Mouse (Mus musculus) frontal cortex, postnatal 36 days (tissue): ENCODE data around the gene Lysmd2.
"Not testable (repeated sequence)": the region's sequence is repeated elsewhere in the genome, so short reads cannot be mapped to it uniquely, and the experiment has no call there.

Experiments
- DNase-seq, 2 experiments: peaks; one replicate each; pipeline ENCODE4 v3.0.0; 2022; ENCODE audit warnings: low spot score in 2 of 2

Lysmd2 gene

GRCm38 (mm10) chr9:75625556-75626307 is at the start of gene Lysmd2:
Gene Lysmd2 (plus strand): TSS chr9:75625741.
- DNase-seq = peak; percentile 71

DNA sequence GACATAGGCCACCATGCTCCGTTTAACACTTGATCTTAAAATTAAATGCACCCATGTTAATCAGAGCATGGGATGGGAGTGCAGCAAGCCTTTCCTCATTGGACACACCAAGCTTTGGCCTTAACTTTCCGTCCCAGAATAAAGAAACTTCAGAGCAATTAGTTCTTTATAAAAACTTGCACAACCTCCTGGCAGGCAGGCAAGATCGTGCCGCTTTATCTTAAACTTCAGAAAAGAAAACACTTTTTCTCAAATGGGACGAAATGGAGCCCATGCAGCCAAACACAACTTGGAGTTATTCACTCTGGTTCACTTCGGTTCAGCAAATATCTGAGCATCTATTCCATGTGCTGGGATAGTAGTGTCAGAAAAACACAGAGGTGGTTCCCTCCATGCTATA is 46.2 kb upstream of the Lysmd2 start:
- DNase-seq = no peak

- no peak for DNase-seq
Measured at GRCm38 (mm10) chr9:75581694-75582350, 43.7 kb upstream of the Lysmd2 start.

- no peak for DNase-seq
Measured at GRCm38 (mm10) chr9:75589850-75590790, 35.4 kb upstream of the Lysmd2 start.

GRCm38 (mm10) chr9:75593481-75593880 is 32.1 kb upstream of the Lysmd2 start:
- DNase-seq = peak in 1 of 2 experiments; percentile 31

DNA sequence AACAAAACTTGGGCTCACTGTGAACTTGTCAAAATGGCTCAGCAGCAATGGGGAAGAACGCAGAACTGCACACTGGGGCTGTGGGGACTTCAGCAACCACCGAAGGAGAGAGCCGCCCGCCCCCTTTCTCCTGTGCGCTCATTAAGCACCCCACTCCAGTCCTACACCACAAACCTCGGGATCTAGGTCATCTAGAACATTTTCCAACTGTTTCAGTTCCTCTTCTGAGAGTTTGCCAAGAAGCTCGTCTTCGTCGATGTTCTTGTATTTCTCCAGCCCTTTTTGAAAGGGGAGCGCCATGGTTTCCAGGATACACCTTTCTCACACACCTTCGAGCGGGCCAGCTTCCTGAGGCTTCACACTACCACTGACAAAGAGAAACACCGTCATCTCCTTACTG is 28.5 kb upstream of the Lysmd2 start:
- DNase-seq = no peak

DNA sequence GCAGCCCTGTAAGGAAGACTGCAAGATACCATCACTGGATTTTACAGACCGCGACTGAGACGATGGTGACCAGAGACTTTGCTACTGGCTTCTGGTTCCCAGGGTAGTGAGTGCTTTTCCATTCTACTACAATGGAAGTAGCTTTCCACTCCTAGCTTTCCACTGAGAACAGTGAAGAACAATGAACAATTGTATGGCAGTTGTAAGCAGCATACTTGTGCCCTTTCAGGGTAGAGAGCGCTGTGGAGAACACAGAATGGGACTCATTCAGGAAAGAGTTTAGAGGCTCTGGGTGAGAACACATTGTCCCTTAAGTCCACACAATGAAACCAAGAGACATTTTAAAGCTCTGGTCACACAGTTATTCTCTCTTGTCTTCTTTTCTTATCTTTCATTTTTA is 27.9 kb upstream of the Lysmd2 start:
- DNase-seq = no peak

GRCm38 (mm10) chr9:75599191-75599841 is 26.2 kb upstream of the Lysmd2 start:
- peak; percentile 37 to 48 for DNase-seq

DNA sequence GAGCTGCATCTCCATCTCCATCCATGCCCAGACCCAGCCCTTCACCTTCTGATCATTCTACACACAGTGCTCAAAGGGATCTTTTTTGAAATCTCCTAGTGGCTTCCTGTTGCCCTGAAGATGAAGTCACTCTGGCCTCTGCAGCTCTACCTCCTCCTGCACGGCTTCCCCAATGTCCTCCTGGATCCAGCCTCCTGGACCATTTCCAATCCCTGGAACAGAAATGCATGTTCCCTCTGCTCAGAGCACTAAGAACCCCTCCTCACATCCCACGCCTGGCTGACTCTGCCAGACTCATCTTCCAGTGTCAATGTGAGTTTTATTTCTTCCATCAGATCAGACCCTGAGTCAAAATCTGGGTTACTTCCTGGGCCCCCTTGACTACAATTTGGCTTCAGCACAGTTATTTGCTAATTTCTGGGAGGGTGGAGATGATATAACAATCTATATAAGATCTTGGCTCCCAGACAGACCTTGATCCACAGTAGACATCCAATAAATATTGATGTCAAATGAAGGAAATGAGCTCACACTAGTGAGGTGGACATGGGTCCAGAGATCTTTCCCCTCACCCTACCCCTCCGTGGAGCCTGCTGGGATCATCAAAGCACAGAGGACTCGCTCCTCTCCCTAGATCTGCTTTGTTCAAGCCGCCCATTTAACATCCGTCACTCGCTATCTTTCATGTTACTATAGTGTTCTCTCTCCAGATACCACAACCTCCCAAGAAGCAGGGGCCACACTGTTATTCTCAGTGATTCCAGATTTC is 25.2 kb upstream of the Lysmd2 start:
- peak; percentile 51 to 61 for DNase-seq

GRCm38 (mm10) chr9:75601510-75601909 is 24.0 kb upstream of the Lysmd2 start:
- no peak for DNase-seq

- DNase-seq = no peak
Measured at GRCm38 (mm10) chr9:75607496-75607895, 18.0 kb upstream of the Lysmd2 start.

DNA sequence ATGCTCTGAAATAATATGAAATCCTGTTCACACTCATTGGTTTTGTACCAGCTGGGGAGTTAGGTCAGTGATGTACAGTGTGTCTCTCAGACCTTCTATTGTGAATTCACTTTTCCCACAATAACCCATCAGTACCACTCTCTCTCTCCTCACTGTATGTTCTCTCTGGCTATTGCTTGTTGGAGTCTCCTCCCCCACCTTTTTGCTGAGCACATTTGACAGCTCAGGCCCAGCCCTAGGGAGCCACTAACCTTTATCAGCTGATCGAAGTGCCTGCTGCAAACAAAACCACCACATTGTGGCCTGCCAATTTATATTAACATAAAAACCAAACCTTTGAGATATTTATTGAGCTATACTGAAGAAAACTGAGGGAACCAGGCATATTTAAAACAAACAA is 16.0 kb upstream of the Lysmd2 start:
- no peak for DNase-seq

DNA sequence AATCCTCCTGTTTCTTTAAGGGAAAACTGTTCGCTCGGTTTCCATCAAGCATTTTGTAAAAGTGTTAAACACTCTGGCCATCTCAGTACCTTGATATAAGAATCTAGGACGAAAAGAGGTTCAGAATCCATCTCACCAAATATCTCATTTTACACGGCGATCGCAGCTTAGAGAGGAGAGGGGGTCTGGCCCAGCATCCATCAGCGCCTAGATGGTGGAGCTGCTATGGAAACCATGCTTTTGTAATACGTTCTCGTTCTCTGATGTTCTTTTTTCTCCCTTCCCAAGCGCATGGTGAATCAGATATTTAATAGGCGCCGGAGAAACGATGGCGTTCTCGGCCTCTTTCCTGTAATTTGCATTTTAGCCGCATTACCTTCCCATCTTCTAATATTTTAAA is 15.6 kb upstream of the Lysmd2 start:
- DNase-seq = no peak

DNA sequence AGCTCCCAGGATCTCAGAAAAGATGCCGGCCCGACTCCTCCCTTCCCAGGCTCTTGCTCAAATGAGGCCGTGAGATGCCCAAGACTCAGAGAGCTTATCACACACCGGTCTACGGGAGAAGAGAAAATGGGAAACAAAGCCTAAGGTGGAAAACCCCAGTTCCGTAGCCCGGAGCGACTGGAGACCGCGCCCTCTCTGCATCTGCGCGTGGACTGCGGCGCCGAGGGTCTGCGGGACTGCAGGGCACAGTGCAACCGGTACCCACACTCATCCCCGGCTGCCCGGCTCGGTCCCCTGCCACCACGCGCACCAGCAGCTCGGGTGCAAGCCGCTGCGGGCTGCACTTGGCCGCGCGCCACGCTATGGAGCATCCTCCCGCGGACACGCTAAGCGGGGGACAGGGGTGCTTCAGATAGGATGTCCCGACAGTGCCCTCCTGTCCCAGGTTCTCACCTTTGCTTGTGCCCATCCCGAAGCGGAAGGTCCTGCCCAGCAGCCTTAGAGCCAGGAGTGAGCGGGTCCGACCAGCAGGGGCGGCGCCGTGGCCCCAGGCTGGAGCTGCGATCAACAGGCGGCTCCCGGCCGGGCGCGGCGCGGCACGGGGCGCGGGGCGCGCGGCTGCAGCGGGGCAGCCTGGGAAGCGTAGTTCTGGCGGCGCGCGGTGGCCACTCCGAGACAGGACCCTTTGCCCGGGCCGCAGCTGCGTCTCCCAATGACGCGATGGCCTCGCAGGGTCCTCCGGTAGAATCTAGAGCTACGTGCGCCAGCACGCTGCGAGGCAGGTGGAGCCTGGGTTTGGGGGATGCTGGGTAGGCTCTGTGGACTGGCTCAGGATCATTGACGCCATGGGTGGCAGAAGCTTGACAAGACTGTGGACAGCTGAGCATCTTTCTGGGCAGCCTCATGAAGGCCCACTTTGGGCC is 14.7 kb upstream of the Lysmd2 start, which contains the start of gene Tmod2:
Tmod2 (minus strand) TSS at position 755 of the 923 bp plus-strand sequence.
- DNase-seq = peak; percentile 81 to 87

GRCm38 (mm10) chr9:75616560-75616959 is 9.0 kb upstream of the Lysmd2 start:
- DNase-seq = no peak

DNA sequence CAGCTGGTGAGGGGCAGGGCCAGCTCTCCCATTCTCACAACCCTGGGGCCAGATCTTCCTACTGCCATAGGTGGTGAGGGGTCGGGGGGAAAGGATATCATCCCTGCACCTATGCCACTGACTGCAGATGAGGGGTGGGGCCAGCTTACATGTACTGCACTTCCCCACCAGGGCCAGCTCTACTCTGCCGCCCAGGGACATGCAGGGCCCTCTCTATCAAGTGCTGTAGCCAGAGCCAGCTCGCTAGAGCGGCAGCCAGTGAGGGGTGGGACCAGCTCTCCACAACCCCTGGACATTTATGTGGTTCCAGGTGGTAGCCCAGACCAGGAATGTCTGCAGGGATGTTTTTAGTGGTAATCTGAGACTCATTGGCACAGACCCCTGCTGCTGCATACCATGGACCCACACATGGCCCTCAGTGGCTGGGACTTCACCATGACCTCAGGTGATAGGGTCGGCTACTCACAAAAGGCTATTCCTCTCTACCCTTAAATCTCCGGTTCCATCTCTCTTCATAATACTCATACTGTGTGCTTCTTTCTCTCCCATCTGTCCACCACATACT is 6.6 kb upstream of the Lysmd2 start:
- no peak for DNase-seq

DNA sequence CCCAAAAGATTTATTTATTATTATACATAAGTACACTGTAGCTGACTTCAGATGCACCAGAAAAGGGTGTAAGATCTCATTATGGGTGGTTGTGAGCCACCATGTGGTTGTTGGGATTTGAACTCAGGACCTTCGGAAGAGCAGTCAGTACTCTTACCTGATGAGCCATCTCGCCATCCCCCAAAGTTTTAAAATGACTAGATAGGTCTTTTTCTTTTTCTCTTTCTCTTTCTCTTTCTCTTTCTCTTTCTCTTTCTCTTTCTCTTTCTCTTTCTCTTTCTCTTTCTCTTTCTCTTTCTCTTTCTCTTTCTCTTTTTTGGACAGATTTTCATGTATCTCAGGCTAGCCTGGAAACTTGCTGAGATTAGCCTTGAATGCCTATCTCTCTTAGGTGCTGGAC is 5.8 kb upstream of the Lysmd2 start:
- not testable (repeated sequence) for DNase-seq

DNA sequence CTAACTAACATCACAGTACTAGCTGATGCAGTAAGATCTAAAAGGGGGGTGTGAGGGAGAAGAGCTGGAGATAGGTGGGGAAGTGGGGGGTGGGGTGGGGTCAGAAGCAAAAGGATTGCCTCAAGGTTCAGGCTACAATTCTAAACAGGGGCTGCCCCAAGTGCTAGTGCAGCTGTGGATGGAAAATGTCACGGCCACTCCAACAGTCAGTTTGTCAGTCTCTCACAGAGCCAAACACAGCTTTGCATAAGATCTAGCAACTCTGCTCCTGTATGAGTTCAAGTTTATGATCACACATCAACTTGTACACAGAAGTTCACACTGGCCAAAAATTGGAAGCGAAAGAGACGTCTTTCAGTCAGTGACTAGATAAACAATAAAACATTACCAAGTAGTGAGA is 4.1 kb upstream of the Lysmd2 start:
- no peak for DNase-seq

DNA sequence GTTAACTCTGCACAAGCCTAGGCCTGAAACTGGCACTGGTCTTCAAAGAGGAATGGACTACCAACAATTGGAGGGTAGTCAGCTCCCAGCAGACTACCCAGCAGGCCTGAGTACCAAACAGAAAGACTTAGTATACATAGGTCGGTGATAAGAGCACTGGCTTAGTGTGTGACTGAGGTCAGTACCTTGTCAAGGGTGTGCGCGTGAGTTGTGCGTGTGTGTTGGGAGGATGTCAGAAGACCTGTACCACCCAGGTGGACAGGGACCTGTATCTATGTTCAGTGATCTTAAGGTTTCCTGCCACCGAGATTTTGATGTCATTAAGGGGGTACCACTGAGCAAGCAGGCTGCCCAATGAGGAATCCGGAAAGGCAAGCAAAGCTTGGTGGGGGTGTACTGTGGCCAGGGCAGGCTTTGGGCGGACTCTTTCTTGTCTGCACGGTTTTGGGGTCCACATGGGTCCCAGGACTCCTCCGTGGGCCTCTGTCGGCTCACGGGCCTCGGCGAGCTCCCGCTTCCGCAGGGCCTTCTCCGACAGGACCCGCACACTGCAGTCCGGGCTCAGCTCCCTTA is 472 bp upstream of the Lysmd2 start:
- DNase-seq = no peak
